Mouse (Mus musculus) neural tube, embryonic 12.5 days (tissue): ENCODE data around the gene Tpx2. TPM values are rescaled to one million over a fixed set of nuclear protein-coding genes. Genes with fewer than 3 reads are reported as not detected.
A peak's percentile ranks its signal among the peaks of the same experiment; 100 is the strongest.

ENCODE experiments used
- ATAC-seq: fragments of 200-750 bp; cut with Nextera tagmentation; 2 replicates; pipeline ENCODE4 v1.8.0; 2017; ENCODE audit warnings: low read depth, mild to moderate bottlenecking, moderate TSS enrichment, moderate library complexity; ENCODE audit not compliant: low FRiP score
- H3K27ac ChIP-seq: fragments of 300-500 bp; sonication (generic); 2 replicates; pipeline ENCODE4 v1.5.1; 2016
- H3K27me3 ChIP-seq: fragments of 300-500 bp; sonication (generic); replicated peaks from 2 replicates; pipeline ENCODE4 v1.6.1; 2016; ENCODE audit warnings: mild to moderate bottlenecking
- H3K36me3 ChIP-seq: fragments of 300-500 bp; sonication (generic); 2 replicates; pipeline ENCODE4 v1.6.1; 2016; ENCODE audit warnings: mild to moderate bottlenecking
- H3K4me1 ChIP-seq: fragments of 300-500 bp; sonication (generic); 2 replicates; pipeline ENCODE4 v1.6.1; 2016
- H3K4me2 ChIP-seq: fragments of 300-500 bp; sonication (generic); replicated peaks from 2 replicates; pipeline ENCODE4 v1.6.1; 2016; ENCODE audit warnings: mild to moderate bottlenecking
- H3K4me3 ChIP-seq: fragments of 300-500 bp; sonication (generic); 2 replicates; pipeline ENCODE4 v1.5.1; 2016
- H3K9ac ChIP-seq: fragments of 300-500 bp; sonication (generic); 2 replicates; pipeline ENCODE4 v1.6.1; 2016; ENCODE audit warnings: mild to moderate bottlenecking
- H3K9me3 ChIP-seq: fragments of 300-500 bp; sonication (generic); 2 replicates; pipeline ENCODE4 v1.6.1; 2016; ENCODE audit warnings: mild to moderate bottlenecking
- WGBS: fragments of 180-500 bp; shearing (Covaris S2); methylation state at CpG from one replicate; pipeline ENCODE4 v1.1.7; 2016; 5-methylcytosine and 5-hydroxymethylcytosine counted together
- polyA plus RNA-seq: library from polyadenylated mRNA; unstranded; fragments of >200 nt; fragmentation: Nextera tagmentation; extraction: Ambion mirVana; gene quantifications from 2 replicates; pipeline ENCODE4 v1.2.1, GENCODE M21; 2016

Gene Tpx2
- polyA plus RNA-seq, 1 experiment from 2014 or later, result 80.9 TPM

- no peak for ATAC-seq
- WGBS, result 73% methylated on average over 2 of the region's 2 CpGs
These were observed 8.5 kb upstream of the Tpx2 start for GRCm38 (mm10) chr2:152839256-152839655.

GRCm38 (mm10) chr2:152842741-152843140, 5.0 kb upstream of the Tpx2 start:
- H3K9me3 ChIP-seq, result no peaks in the 10 kb centered on the region
- no peak overlapping the region for H3K9ac ChIP-seq
- H3K27ac ChIP-seq, result no peak overlapping the region
- H3K4me2 ChIP-seq, result no peak overlapping the region
- no peaks in the 10 kb centered on the region for H3K4me1 ChIP-seq
- ATAC-seq, result no peak
- no peaks in the 10 kb centered on the region for H3K27me3 ChIP-seq
- 65% methylated on average over 3 of the region's 3 CpGs for WGBS
- no peak overlapping the region for H3K4me3 ChIP-seq
- no peaks in the 10 kb centered on the region for H3K36me3 ChIP-seq

More at GRCm38 (mm10) chr2:152839256-152839655, 8.5 kb upstream of the Tpx2 start:
- Histone ChIP-seq H3K4me2 (no peak overlapping the region), H3K9me3 (no peaks in the 10 kb centered on the region), H3K27me3 (no peaks in the 10 kb centered on the region), H3K4me3 (no peak overlapping the region), H3K36me3 (no peaks in the 10 kb centered on the region), H3K27ac (no peak overlapping the region), H3K4me1 (no peaks in the 10 kb centered on the region), H3K9ac (no peak overlapping the region)

DNA sequence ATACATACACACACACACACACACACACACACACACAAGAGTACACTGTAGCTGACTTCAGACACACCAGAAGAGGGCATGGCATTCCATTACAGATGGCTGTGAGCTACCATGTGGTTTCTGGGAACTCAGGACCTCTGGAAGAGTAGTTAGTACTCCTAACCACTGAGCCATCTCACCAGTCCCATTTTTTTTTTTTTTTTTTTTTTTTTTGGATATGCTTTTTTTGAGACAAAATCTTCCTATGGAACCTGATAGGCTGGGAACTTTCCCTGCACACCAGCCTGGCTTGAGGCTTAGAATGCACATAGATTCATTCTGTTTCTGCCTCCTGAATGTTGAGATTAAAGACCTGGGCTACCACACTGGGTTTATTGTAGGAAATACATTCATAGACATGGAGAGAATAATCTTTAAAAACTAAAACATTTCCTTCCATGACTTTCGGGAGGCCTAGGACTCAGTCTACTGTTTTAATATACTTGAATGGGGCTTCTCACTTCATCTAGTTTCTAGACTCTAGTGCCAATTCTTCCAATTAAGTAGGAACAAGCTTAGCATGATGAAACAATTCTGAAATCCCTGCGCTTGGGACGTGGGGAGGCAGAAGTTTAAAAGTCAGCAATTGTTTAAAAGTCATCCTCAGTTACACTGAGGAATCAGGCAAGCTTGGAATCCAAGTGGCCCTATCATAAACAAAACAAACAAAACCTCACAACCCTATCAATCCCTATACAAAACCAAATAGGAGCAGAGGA, 528 bp upstream of the Tpx2 start:
- Histone ChIP-seq H3K4me3 (no peak overlapping the region), H3K4me1 (peaks cover 16% of the 10 kb centered on the region), H3K4me2 (peak overlapping the region; percentile 74), H3K36me3 (peaks cover 5% of the 10 kb centered on the region; the same call in 1 of the 2 replicates), H3K27me3 (no peaks in the 10 kb centered on the region), H3K9me3 (no peaks in the 10 kb centered on the region), H3K9ac (no peak overlapping the region), H3K27ac (no peak overlapping the region)
- WGBS, result 20% methylated on average over 3 of the region's 3 CpGs
- ATAC-seq, result peak; percentile 11; the same call in 1 of the 2 replicates

GRCm38 (mm10) chr2:152848466-152848865, 702 bp downstream of the Tpx2 start:
- Histone ChIP-seq H3K27ac (no peak overlapping the region), H3K4me1 (peaks cover 16% of the 10 kb centered on the region), H3K9me3 (no peaks in the 10 kb centered on the region), H3K9ac (peak overlapping the region; percentile 53), H3K4me2 (peak overlapping the region; percentile 74), H3K36me3 (peaks cover 5% of the 10 kb centered on the region; the same call in 1 of the 2 replicates), H3K4me3 (peak overlapping the region; percentile 61), H3K27me3 (no peaks in the 10 kb centered on the region)
- no peak for ATAC-seq
- WGBS, result 12% methylated on average over 2 of the region's 2 CpGs

DNA sequence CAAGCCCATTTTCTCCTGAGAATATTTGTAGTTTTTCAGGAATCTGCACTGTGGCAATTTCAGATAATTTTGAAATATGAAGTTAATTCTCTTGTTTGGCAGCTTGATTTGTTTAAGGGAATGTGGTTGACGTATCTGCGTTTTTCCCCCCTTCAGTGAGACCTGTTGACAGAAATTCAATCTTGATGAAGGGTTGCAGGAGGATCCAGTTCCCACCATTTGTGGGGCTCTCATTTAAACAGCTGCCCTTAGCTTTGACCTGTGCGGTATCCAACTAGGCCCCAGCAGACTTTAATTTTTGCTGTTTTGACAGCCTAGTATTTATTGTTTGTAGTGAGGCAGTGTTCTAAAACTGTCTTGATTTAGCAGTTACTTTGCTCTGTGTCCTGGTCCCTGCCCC, 11.7 kb downstream of the Tpx2 start:
- WGBS, result 86% methylated on average over 3 of the region's 3 CpGs
- H3K27me3 ChIP-seq, result no peaks in the 10 kb centered on the region

GRCm38 (mm10) chr2:152861891-152862290, 14.1 kb downstream of the Tpx2 start:
- no peak overlapping the region for H3K27ac ChIP-seq
- no peaks in the 10 kb centered on the region for H3K9me3 ChIP-seq
- H3K36me3 ChIP-seq, result peaks cover 32% of the 10 kb centered on the region
- 84% methylated on average over 1 of the region's 1 CpGs for whole genome bisulfite sequencing
- no peak overlapping the region for H3K4me3 ChIP-seq
- no peak overlapping the region for H3K4me2 ChIP-seq
- H3K27me3 ChIP-seq, result no peaks in the 10 kb centered on the region
- H3K4me1 ChIP-seq, result no peaks in the 10 kb centered on the region
- H3K9ac ChIP-seq, result no peak overlapping the region
- no peak for ATAC-seq

More for the DNA sequence above, 11.7 kb downstream of the Tpx2 start:
- Histone ChIP-seq H3K27ac (no peak overlapping the region), H3K4me2 (no peak overlapping the region), H3K4me3 (no peak overlapping the region), H3K4me1 (no peaks in the 10 kb centered on the region), H3K9me3 (no peaks in the 10 kb centered on the region), H3K36me3 (peaks cover 48% of the 10 kb centered on the region), H3K9ac (no peak overlapping the region)
- no peak for ATAC-seq

DNA sequence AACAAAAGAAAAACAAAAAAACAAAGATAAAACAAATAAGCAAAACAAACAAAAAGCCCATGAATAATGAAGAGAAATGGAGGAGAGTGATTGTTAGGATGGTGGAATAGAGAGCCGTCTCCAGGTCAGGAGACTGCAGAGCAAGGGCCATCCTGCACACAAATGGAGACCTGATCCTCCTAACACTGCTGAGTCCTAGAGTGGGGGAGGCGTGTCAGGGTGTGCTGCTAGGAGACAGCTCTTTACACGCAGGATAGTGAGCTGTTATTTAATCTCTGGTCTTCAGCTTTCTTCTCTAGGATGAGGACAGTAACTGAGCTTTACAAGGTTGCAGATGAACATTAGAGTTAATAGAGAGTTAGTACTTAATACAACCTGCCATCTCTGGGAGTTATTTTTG, 14.9 kb downstream of the Tpx2 start:
- H3K27me3 ChIP-seq, result no peaks in the 10 kb centered on the region
- H3K36me3 ChIP-seq, result peaks cover 32% of the 10 kb centered on the region
- no peaks in the 10 kb centered on the region for H3K9me3 ChIP-seq
- no peak overlapping the region for H3K9ac ChIP-seq
- WGBS, result 82% methylated on average over 3 of the region's 3 CpGs
- no peaks in the 10 kb centered on the region for H3K4me1 ChIP-seq
- H3K4me3 ChIP-seq, result no peak overlapping the region
- no peak overlapping the region for H3K4me2 ChIP-seq
- no peak for ATAC-seq
- H3K27ac ChIP-seq, result no peak overlapping the region

DNA sequence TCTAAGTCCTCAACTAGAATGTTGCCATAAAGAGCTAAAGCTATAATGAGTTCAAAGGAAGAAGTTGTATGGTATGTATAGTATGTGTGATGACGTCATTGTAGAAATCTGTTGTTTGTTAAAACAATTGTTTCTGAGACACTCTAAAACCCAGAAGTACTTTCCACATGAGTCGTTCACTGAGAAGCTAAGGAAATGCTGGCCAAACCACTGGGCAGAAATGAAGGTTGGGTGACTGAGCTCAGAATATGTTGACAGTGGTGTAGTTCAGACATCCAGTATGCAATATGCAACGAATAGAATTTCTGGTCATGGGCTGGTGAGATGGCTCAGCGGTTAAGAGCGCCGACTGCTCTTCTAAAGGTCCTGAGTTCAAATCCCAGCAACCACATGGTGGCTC, 15.6 kb downstream of the Tpx2 start:
- H3K36me3 ChIP-seq, result peaks cover 31% of the 10 kb centered on the region
- H3K9ac ChIP-seq, result no peak overlapping the region
- no peaks in the 10 kb centered on the region for H3K9me3 ChIP-seq
- no peak overlapping the region for H3K27ac ChIP-seq
- no peaks in the 10 kb centered on the region for H3K27me3 ChIP-seq
- H3K4me3 ChIP-seq, result no peak overlapping the region
- no peak overlapping the region for H3K4me2 ChIP-seq
- no peaks in the 10 kb centered on the region for H3K4me1 ChIP-seq
- no peak for ATAC-seq
- 96% methylated on average over 6 of the region's 6 CpGs for whole genome bisulfite sequencing

DNA sequence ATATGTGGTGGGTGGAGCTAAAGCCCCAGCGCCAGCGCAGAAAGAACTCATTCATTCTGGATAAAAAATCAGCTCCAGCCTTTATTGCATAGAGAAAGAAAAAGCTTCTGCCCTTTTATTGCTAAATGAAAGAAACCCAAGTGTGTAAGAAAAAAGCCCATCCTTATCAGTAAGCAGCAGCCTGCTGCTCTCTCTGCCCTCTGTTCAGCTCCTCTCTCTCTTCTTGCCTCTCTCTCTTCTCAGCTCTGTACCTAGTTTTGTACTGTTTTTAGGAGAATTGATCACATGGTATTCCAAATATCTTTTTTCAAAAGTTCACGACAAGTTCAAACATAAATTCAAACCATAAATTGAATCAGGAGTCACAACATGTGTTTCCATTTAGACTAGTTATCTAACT, 30.5 kb downstream of the Tpx2 start:
- H3K9me3 ChIP-seq, result no peaks in the 10 kb centered on the region
- H3K4me1 ChIP-seq, result no peaks in the 10 kb centered on the region
- H3K9ac ChIP-seq, result no peak overlapping the region
- WGBS, result 93% methylated on average over 3 of the region's 3 CpGs
- no peak for ATAC-seq
- H3K36me3 ChIP-seq, result peaks cover 59% of the 10 kb centered on the region
- no peak overlapping the region for H3K4me3 ChIP-seq
- H3K27me3 ChIP-seq, result no peaks in the 10 kb centered on the region
- no peak overlapping the region for H3K4me2 ChIP-seq
- H3K27ac ChIP-seq, result no peak overlapping the region

- Histone ChIP-seq H3K4me1 (no peaks in the 10 kb centered on the region), H3K9ac (no peak overlapping the region), H3K27me3 (no peaks in the 10 kb centered on the region), H3K9me3 (no peaks in the 10 kb centered on the region), H3K36me3 (peaks cover 67% of the 10 kb centered on the region), H3K4me2 (no peak overlapping the region), H3K4me3 (no peak overlapping the region), H3K27ac (no peak overlapping the region)
- WGBS, result 94% methylated on average over 13 of the region's 13 CpGs
- ATAC-seq, result no peak
These were observed 33.1 kb downstream of the Tpx2 start for GRCm38 (mm10) chr2:152880898-152881297.

DNA sequence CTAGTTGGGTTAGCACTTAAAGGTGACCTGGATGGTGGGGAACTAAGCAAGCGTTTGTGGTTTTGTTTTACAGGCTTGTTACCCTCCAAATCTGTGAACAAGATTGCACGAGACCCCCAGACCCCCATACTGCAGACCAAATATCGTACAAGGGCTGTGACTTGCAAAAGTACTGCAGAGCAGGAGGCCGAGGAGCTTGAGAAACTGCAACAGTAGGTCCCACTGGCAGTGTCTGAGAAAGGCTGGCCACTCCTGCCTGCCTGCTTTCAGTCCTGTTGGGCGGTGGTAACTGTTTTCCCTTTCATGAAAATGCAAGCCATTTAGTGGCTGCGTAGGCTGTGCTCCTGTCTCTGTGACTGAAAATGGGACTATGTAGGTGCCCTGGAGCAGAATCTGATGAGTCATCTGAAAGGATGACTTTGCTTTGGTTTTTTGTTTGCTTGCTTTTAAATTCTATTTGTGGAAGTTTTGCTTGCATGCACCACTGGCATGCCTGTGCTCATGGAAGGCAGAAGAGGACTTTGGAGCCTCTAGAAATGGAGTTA, 36.4 kb downstream of the Tpx2 start:
- no peaks in the 10 kb centered on the region for H3K9me3 ChIP-seq
- H3K4me2 ChIP-seq, result no peak overlapping the region
- no peaks in the 10 kb centered on the region for H3K4me1 ChIP-seq
- no peaks in the 10 kb centered on the region for H3K27me3 ChIP-seq
- 93% methylated on average over 6 of the region's 6 CpGs for WGBS
- peaks cover 76% of the 10 kb centered on the region for H3K36me3 ChIP-seq
- H3K4me3 ChIP-seq, result no peak overlapping the region
- no peak overlapping the region for H3K9ac ChIP-seq
- no peak for ATAC-seq
- H3K27ac ChIP-seq, result no peak overlapping the region

- H3K36me3 ChIP-seq, result peaks cover 78% of the 10 kb centered on the region
- no peak for ATAC-seq
- no peak overlapping the region for H3K27ac ChIP-seq
- H3K27me3 ChIP-seq, result no peaks in the 10 kb centered on the region
- no peak overlapping the region for H3K9ac ChIP-seq
- 90% methylated on average over 3 of the region's 3 CpGs for WGBS
- H3K4me1 ChIP-seq, result no peaks in the 10 kb centered on the region
- H3K9me3 ChIP-seq, result no peaks in the 10 kb centered on the region
- H3K4me2 ChIP-seq, result no peak overlapping the region
- H3K4me3 ChIP-seq, result no peak overlapping the region
These were observed 39.5 kb downstream of the Tpx2 start for GRCm38 (mm10) chr2:152887230-152887629.

DNA sequence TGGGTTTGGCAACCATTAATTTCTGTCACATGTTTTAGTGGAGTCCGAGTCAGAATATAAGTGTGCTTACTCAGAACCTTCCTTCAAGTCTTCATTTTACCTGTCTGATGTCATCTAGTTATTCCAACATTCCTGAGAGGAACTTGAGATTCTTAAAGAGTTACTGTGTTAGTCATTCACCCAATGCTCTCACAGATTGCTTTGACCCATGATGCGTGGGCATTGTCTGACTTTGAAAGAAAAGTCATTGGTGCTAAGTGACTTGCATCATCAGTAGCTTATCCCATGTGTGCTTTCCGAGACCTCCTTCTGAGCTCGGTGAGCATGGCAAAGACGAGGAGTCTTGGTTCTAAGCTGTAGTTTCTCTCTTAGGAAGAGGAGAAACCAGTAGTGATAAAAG, 41.0 kb downstream of the Tpx2 start:
- no peak overlapping the region for H3K9ac ChIP-seq
- no peak for ATAC-seq
- H3K4me3 ChIP-seq, result no peak overlapping the region
- H3K36me3 ChIP-seq, result peaks cover 86% of the 10 kb centered on the region
- H3K9me3 ChIP-seq, result no peaks in the 10 kb centered on the region
- WGBS, result 93% methylated on average over 5 of the region's 5 CpGs
- H3K4me2 ChIP-seq, result no peak overlapping the region
- H3K27me3 ChIP-seq, result no peaks in the 10 kb centered on the region
- no peak overlapping the region for H3K27ac ChIP-seq
- no peaks in the 10 kb centered on the region for H3K4me1 ChIP-seq
